Mouse (Mus musculus): ENCODE measurements at regions not wholly inside any gene's neighbourhood (a gene's known extent, or its start where the extent isn't known, plus 50 kb on each side); places are given as distances from the start of the nearest gene placed in this dataset.

DNA sequence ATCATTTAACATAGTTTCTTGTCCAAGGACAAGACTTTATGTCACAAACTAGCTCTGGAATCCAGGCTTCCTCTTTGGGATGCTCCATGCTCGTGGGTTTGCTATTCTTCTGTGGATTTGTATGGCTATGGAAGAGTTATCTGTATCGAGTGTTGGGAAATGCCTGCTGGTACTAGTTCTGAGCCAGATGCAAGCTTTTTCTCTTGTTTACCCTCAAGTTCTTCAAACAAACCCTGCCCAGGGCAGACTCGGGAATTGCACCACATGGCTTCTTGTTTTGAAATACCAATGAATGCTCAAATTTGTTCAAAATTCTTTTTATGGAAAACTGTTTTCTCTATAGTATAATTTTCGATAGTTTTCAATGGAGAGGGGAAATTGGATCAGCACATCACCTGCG is 400.5 kb upstream of the Sall1 start:
- H3K4me1 ChIP-seq (ENCODE audit: control insufficient read depth, low read depth, low read length): no peaks in the 10 kb centered on the region
- no peak overlapping the region for H3K27ac ChIP-seq (ENCODE audit: low read length)
- no peaks in the 10 kb centered on the region for H3K9me3 ChIP-seq (replicated peaks; ENCODE audit: control insufficient read depth, low read length)
- H3K27me3 ChIP-seq (ENCODE audit: control insufficient read depth, insufficient read depth, low read depth, low read length): no peaks in the 10 kb centered on the region
- 42% methylated on average over 5 of the region's 5 CpGs for WGBS (ENCODE audit: insufficient replicate concordance)
- no peak overlapping the region for H3K9ac ChIP-seq (ENCODE audit: low read depth, low read length)
- H3K4me3 ChIP-seq (ENCODE audit: low read depth, low read length): no peak overlapping the region
- no peaks in the 10 kb centered on the region for H3K36me3 ChIP-seq (ENCODE audit: control insufficient read depth, insufficient read depth)
- H3K4me2 ChIP-seq (ENCODE audit: low read depth, low read length): no peak overlapping the region
- no peak for ATAC-seq (ENCODE audit: low read depth)

DNA sequence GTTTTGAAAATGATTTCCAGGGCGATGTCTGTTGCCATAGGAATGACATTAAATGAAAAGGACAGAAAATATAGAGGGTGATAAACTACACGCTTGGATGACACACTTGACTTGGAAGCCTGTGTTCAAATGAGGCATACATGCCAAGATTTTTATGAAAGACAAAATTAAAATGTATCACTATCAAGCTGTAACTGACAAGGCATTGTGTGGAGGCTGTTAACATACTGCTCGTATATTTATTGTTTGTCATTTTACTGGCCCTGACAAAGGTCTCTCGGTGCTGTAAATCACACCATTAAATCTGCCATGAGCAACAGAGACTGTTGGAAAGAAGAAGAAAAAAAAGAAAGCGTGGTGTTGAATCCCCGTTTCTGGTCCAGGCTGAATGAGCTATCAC is 395.3 kb upstream of the Sall1 start:
- ATAC-seq (ENCODE audit: low read depth): no peak
- no peaks in the 10 kb centered on the region for H3K27me3 ChIP-seq (ENCODE audit: control insufficient read depth, insufficient read depth, low read depth, low read length)
- no peak overlapping the region for H3K4me3 ChIP-seq (ENCODE audit: low read depth, low read length)
- no peaks in the 10 kb centered on the region for H3K36me3 ChIP-seq (ENCODE audit: control insufficient read depth, insufficient read depth)
- H3K4me2 ChIP-seq (ENCODE audit: low read depth, low read length): no peak overlapping the region
- H3K4me1 ChIP-seq (ENCODE audit: control insufficient read depth, low read depth, low read length): no peaks in the 10 kb centered on the region
- no peak overlapping the region for H3K9ac ChIP-seq (ENCODE audit: low read depth, low read length)
- WGBS (ENCODE audit: insufficient replicate concordance): 59% methylated on average over 6 of the region's 6 CpGs
- H3K9me3 ChIP-seq (replicated peaks; ENCODE audit: control insufficient read depth, low read length): no peaks in the 10 kb centered on the region
- no peak overlapping the region for H3K27ac ChIP-seq (ENCODE audit: low read length)

DNA sequence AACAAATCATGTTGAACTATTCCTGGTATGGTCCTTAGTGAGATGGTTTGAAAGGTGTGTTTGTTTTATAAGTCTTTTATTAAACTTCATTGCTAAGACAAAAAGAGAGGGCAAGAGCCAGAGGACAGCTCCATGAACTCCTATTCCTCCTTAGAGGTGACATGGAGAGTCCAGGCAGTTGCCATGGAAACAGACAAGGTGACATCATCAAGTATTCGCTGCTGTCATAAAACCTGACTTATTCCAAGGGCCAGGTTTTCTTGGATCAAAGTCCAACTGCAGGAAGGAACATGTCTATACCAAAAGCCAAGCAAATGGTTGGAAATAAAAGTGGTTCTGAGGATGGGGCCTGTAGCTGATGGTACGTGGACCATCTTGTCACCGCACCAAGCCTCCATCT is 383.0 kb upstream of the Sall1 start:
- no peaks in the 10 kb centered on the region; the same call in 1 of the 2 replicates for H3K27me3 ChIP-seq (ENCODE audit: control insufficient read depth, insufficient read depth, low read depth, low read length)
- ATAC-seq (ENCODE audit: low read depth): no peak
- no peaks in the 10 kb centered on the region for H3K4me1 ChIP-seq (ENCODE audit: control insufficient read depth, low read depth, low read length)
- 73% methylated on average over 3 of the region's 3 CpGs for WGBS (ENCODE audit: insufficient replicate concordance)
- no peak overlapping the region for H3K4me2 ChIP-seq (ENCODE audit: low read depth, low read length)
- H3K9ac ChIP-seq (ENCODE audit: low read depth, low read length): no peak overlapping the region
- no peak overlapping the region for H3K4me3 ChIP-seq (ENCODE audit: low read depth, low read length)
- H3K36me3 ChIP-seq (ENCODE audit: control insufficient read depth, insufficient read depth): no peaks in the 10 kb centered on the region
- no peak overlapping the region for H3K27ac ChIP-seq (ENCODE audit: low read length)
- no peaks in the 10 kb centered on the region for H3K9me3 ChIP-seq (replicated peaks; ENCODE audit: control insufficient read depth, low read length)

DNA sequence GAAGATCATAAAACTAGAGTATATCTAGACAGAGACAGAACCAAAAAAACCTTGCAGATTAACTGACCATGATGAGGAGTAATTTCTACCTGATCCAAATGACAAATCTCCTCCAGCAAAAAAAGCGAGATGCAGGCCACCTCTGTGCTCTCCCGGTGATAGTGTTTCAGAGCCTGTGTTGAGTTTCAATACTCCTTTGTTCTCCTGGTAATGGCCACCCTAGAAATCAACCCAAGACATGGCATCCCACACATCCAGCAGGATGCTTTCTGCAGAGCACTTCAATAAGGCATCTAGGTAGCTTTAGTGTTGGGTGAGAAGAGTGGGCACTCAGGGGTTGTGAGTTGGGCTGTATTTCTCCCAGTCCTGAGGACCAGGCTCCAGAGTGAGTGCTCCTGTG is 371.3 kb upstream of the Sall1 start:
- H3K9me3 ChIP-seq (replicated peaks; ENCODE audit: control insufficient read depth, low read length): no peaks in the 10 kb centered on the region
- no peak overlapping the region for H3K4me3 ChIP-seq (ENCODE audit: low read depth, low read length)
- WGBS (ENCODE audit: insufficient replicate concordance): 65% methylated on average over 2 of the region's 2 CpGs
- no peak overlapping the region for H3K27ac ChIP-seq (ENCODE audit: low read length)
- H3K4me2 ChIP-seq (ENCODE audit: low read depth, low read length): no peak overlapping the region
- no peak for ATAC-seq (ENCODE audit: low read depth)
- H3K4me1 ChIP-seq (ENCODE audit: control insufficient read depth, low read depth, low read length): no peaks in the 10 kb centered on the region
- no peaks in the 10 kb centered on the region for H3K36me3 ChIP-seq (ENCODE audit: control insufficient read depth, insufficient read depth)
- H3K27me3 ChIP-seq (ENCODE audit: control insufficient read depth, insufficient read depth, low read depth, low read length): peaks cover 4% of the 10 kb centered on the region
- H3K9ac ChIP-seq (ENCODE audit: low read depth, low read length): no peak overlapping the region

DNA sequence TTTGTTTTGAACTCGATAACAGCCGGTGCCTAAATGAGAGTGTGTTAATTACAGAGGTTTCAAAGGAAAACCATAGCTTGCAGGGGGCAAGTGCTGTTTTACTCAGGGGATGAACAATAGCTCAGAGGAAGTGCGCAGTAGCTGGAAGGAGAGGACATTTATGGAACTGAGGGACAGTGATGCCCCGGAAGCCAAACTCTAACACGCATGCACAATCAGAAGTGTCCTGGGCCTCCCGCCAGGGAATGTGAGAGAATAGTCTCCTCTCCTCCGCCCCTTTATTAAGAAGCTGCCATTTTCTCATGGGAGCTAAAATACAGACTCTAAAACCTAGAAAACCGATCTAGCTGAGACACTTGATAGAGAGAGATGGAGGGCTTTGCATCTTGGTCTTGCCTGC is 368.5 kb upstream of the Sall1 start:
- ATAC-seq (ENCODE audit: low read depth): no peak
- Histone ChIP-seq H3K9ac (ENCODE audit: low read depth, low read length) (no peak overlapping the region), H3K27ac (ENCODE audit: low read length) (no peak overlapping the region), H3K4me3 (ENCODE audit: low read depth, low read length) (no peak overlapping the region), H3K4me1 (ENCODE audit: control insufficient read depth, low read depth, low read length) (no peaks in the 10 kb centered on the region), H3K36me3 (ENCODE audit: control insufficient read depth, insufficient read depth) (no peaks in the 10 kb centered on the region), H3K9me3 (replicated peaks; ENCODE audit: control insufficient read depth, low read length) (no peaks in the 10 kb centered on the region), H3K4me2 (ENCODE audit: low read depth, low read length) (no peak overlapping the region), H3K27me3 (ENCODE audit: control insufficient read depth, insufficient read depth, low read depth, low read length) (peaks cover 4% of the 10 kb centered on the region)
- WGBS (ENCODE audit: insufficient replicate concordance): 75% methylated on average over 8 of the region's 8 CpGs

DNA sequence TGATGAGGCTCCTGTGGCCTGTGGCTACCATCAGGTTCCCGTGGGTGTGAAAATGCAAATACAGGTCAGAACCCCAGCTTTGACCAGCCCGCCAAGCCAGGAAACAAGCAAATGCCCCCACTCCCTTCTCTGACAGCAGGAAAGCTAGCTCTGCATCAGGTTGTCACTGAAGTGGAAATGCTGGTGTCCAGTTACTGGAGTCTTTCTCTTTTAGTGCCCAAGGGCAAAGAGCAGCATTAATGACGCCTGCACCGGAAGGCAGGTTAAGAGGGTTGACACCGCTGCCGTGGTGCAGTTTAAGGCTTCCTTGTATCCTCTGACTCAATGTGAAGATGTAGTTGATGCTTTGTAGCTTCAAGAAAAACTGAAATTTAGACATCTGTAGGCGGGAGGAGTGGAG is 368.1 kb upstream of the Sall1 start:
- no peak overlapping the region for H3K27ac ChIP-seq (ENCODE audit: low read length)
- no peak overlapping the region for H3K4me2 ChIP-seq (ENCODE audit: low read depth, low read length)
- H3K4me3 ChIP-seq (ENCODE audit: low read depth, low read length): no peak overlapping the region
- 37% methylated on average over 7 of the region's 7 CpGs for WGBS (ENCODE audit: insufficient replicate concordance)
- no peak for ATAC-seq (ENCODE audit: low read depth)
- H3K4me1 ChIP-seq (ENCODE audit: control insufficient read depth, low read depth, low read length): no peaks in the 10 kb centered on the region
- no peak overlapping the region for H3K9ac ChIP-seq (ENCODE audit: low read depth, low read length)
- no peaks in the 10 kb centered on the region for H3K9me3 ChIP-seq (replicated peaks; ENCODE audit: control insufficient read depth, low read length)
- H3K27me3 ChIP-seq (ENCODE audit: control insufficient read depth, insufficient read depth, low read depth, low read length): peaks cover 4% of the 10 kb centered on the region
- H3K36me3 ChIP-seq (ENCODE audit: control insufficient read depth, insufficient read depth): no peaks in the 10 kb centered on the region

DNA sequence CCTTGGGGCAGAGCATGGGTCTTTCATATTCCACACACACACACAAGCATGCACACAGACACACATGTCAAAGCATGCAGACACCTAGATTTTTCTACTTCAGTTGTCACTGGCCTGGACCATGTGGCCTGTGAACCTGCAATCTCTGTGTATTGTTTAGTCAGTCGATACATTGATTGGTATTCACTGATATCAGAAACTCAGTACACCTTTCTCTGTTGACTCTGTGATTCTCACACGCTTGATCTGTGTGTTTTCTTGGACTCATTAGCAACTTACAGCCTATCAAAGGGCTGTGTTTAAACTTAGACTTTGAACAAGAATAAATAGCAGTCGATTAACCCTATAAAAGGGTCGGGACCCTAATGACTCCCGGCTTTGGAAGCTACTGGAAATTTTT is 362.7 kb upstream of the Sall1 start:
- Histone ChIP-seq H3K27ac (ENCODE audit: low read length) (no peak overlapping the region), H3K9ac (ENCODE audit: low read depth, low read length) (no peak overlapping the region), H3K27me3 (ENCODE audit: control insufficient read depth, insufficient read depth, low read depth, low read length) (peaks cover 8% of the 10 kb centered on the region), H3K36me3 (ENCODE audit: control insufficient read depth, insufficient read depth) (no peaks in the 10 kb centered on the region), H3K4me2 (ENCODE audit: low read depth, low read length) (no peak overlapping the region), H3K9me3 (replicated peaks; ENCODE audit: control insufficient read depth, low read length) (no peaks in the 10 kb centered on the region), H3K4me1 (ENCODE audit: control insufficient read depth, low read depth, low read length) (no peaks in the 10 kb centered on the region), H3K4me3 (ENCODE audit: low read depth, low read length) (no peak overlapping the region)
- no peak for ATAC-seq (ENCODE audit: low read depth)
- WGBS (ENCODE audit: insufficient replicate concordance): 40% methylated on average over 5 of the region's 5 CpGs

DNA sequence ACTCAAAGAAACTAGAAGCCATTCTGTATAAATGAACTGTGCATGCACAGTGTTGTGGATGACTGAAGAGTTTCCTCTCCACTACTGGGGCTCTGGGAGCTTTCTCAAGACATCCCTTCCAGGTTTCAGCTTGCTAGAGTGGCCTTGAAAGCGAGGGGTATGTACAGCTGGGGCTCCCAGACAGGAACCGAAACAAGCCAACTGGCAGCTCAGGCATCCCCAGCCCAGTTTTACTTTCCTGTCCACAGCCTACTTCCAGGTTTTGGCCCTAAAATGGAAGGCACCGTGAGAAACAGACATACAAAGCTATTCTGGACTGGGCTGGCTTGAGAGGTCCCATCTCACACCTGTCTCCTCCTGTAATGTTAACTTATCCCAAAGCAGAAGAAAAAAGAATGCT is 360.3 kb upstream of the Sall1 start:
- no peak overlapping the region for H3K27ac ChIP-seq (ENCODE audit: low read length)
- 60% methylated on average over 3 of the region's 3 CpGs for WGBS (ENCODE audit: insufficient replicate concordance)
- no peak for ATAC-seq (ENCODE audit: low read depth)
- H3K4me1 ChIP-seq (ENCODE audit: control insufficient read depth, low read depth, low read length): no peaks in the 10 kb centered on the region
- H3K4me3 ChIP-seq (ENCODE audit: low read depth, low read length): no peak overlapping the region
- no peak overlapping the region for H3K9ac ChIP-seq (ENCODE audit: low read depth, low read length)
- H3K9me3 ChIP-seq (replicated peaks; ENCODE audit: control insufficient read depth, low read length): no peaks in the 10 kb centered on the region
- no peak overlapping the region for H3K4me2 ChIP-seq (ENCODE audit: low read depth, low read length)
- peaks cover 4% of the 10 kb centered on the region; the same call in 1 of the 2 replicates for H3K27me3 ChIP-seq (ENCODE audit: control insufficient read depth, insufficient read depth, low read depth, low read length)
- no peaks in the 10 kb centered on the region for H3K36me3 ChIP-seq (ENCODE audit: control insufficient read depth, insufficient read depth)

DNA sequence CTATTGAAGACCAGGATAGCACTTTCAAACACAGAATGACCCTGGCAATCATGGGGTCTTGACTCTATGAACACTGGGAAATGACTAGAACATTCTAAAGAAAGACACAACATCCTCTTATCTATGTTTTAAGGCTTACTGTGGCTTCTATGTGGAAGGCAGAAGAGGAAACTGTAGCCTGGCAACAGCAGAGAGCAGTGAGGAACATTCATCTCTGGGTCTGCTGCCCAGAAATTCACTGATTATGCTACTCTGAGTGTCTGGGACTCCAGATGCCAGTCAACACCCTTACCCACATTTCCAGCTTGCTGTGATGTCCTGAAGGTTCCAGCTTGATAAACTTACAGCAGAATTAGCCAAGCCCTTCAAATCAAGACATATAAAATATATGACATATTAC is 352.7 kb upstream of the Sall1 start:
- no peak for ATAC-seq (ENCODE audit: low read depth)
- Histone ChIP-seq H3K27ac (ENCODE audit: low read length) (no peak overlapping the region), H3K36me3 (ENCODE audit: control insufficient read depth, insufficient read depth) (no peaks in the 10 kb centered on the region), H3K4me3 (ENCODE audit: low read depth, low read length) (no peak overlapping the region), H3K27me3 (ENCODE audit: control insufficient read depth, insufficient read depth, low read depth, low read length) (no peaks in the 10 kb centered on the region; the same call in 1 of the 2 replicates), H3K9me3 (replicated peaks; ENCODE audit: control insufficient read depth, low read length) (no peaks in the 10 kb centered on the region), H3K4me1 (ENCODE audit: control insufficient read depth, low read depth, low read length) (no peaks in the 10 kb centered on the region), H3K9ac (ENCODE audit: low read depth, low read length) (no peak overlapping the region), H3K4me2 (ENCODE audit: low read depth, low read length) (no peak overlapping the region)

DNA sequence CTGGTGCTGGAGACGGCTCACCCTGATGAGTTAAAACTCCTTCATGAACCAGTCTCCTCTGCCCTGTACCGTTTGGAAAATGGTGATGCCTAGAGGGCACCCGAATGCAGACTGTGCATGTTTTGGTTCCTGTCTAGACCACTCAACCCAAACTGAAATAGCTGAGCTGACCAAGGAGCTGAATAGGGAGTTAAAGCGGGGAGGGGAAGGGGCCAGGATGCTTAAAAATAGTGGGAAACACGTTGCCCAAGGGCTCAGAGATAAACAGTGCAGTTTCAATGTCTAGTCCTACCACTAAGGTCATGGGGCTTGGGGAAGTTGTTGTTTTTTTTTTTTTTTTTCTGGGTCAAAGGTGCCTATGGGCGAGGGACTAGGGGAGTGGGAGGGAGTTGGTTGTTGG is 348.8 kb upstream of the Sall1 start:
- no peak for ATAC-seq (ENCODE audit: low read depth)
- Histone ChIP-seq H3K27ac (ENCODE audit: low read length) (no peak overlapping the region), H3K4me1 (ENCODE audit: control insufficient read depth, low read depth, low read length) (no peaks in the 10 kb centered on the region), H3K27me3 (ENCODE audit: control insufficient read depth, insufficient read depth, low read depth, low read length) (no peaks in the 10 kb centered on the region; the same call in 1 of the 2 replicates), H3K4me2 (ENCODE audit: low read depth, low read length) (no peak overlapping the region), H3K36me3 (ENCODE audit: control insufficient read depth, insufficient read depth) (no peaks in the 10 kb centered on the region), H3K9ac (ENCODE audit: low read depth, low read length) (no peak overlapping the region), H3K9me3 (replicated peaks; ENCODE audit: control insufficient read depth, low read length) (no peaks in the 10 kb centered on the region), H3K4me3 (ENCODE audit: low read depth, low read length) (no peak overlapping the region)
- 44% methylated on average over 6 of the region's 6 CpGs for WGBS (ENCODE audit: insufficient replicate concordance)
